Mouse (Mus musculus): ENCODE results near the gene Rgs17. TPM values are rescaled to one million over a fixed set of nuclear protein-coding genes. Genes with fewer than 3 reads are reported as not detected.
"Not testable (repeated sequence)": the region's sequence is repeated elsewhere in the genome, so short reads cannot be mapped to it uniquely, and the experiment has no call there.

The Rgs17 gene
- polyA plus RNA-seq (2012; fragmentation: generic; extraction: Trizol), result 0.71 TPM
- long read RNA-seq, experiment 1, full-length matches to known transcripts, result 3 of 7 reads
- long read RNA-seq, experiment 1, partial matches to known transcripts, result 2 of 7 reads
- long read RNA-seq, experiment 1, other reads (novel, unspliced or antisense), result 2 of 7 reads
- long read RNA-seq, experiment 2, full-length matches to known transcripts, result 2 of 2 reads
- long read RNA-seq, experiment 2, partial matches to known transcripts, result 0 of 2 reads
- long read RNA-seq, experiment 2, other reads (novel, unspliced or antisense), result 0 of 2 reads

DNA sequence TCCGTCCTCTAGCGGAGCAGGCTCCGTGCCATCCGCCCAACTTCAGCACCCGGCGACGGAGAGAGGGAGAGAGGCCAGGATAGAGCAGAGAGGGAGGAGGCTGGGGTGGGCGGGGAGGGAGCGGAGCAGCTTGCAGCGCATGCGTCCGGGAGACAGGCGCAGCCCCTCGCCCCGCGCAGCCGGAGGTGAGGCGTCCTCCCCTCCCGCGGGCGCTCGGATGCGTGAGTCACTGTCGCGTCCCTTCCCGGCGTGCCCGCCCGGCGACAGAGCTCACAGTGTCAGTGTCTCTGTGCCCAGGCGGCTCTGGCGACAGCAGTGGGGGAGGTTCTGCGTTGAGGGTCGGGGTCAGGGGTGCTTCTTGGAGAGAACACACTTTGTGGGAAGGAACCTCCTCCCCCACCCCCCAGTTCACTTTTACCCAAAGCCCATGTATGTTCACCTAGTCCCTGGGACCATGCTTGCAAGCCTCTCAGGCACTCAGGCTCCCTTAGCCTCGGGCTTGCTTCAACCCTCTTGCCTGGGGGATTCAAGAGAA lies at the start of gene Rgs17:
Rgs17 (minus strand) TSS at position 107 of the 535 bp plus-strand sequence.
- peak within 1 kb of the TSS; percentile 74 for H3ac ChIP-seq (ENCODE audit: control insufficient read depth, insufficient read length, low read depth)
- H3K36me3 ChIP-seq (ENCODE audit: control insufficient read depth, insufficient read depth), result no peaks in the 10 kb centered on the region
- H3K4me3 ChIP-seq (ENCODE audit: insufficient read depth, poor library complexity, severe bottlenecking), result peak within 1 kb of the TSS; percentile 67
- H3K79me2 ChIP-seq (ENCODE audit: control insufficient read depth, insufficient read depth), result peaks cover 12% of the 10 kb centered on the region
- TF ChIP-seq USF1 (IDR thresholded peaks at IDR 0.05; ENCODE audit: low read depth) (no peak), MAX (IDR thresholded peaks at IDR 0.05) (no peak), CTCF (IDR thresholded peaks at IDR 0.05; ENCODE audit: control insufficient read depth, insufficient read depth, insufficient read length) (no peak), CEBPB (IDR thresholded peaks at IDR 0.05; ENCODE audit: low read depth) (no peak), MYOG (IDR thresholded peaks at IDR 0.05; ENCODE audit: control insufficient read depth, extremely low read depth, insufficient read length) (no peak), FOSL1 (IDR thresholded peaks at IDR 0.05; ENCODE audit: insufficient read depth, low read length, poor library complexity, severe bottlenecking) (no peak), MYOD1 (IDR thresholded peaks at IDR 0.05; ENCODE audit: control insufficient read depth, insufficient read length, low read depth) (no peak)
- H3K79me3 ChIP-seq (ENCODE audit: low read depth), result peaks cover 3% of the 10 kb centered on the region
- H3K27me3 ChIP-seq (ENCODE audit: control insufficient read depth, insufficient read depth, insufficient read length), result peaks cover 7% of the 10 kb centered on the region

- TF ChIP-seq MAX (IDR thresholded peaks at IDR 0.05) (no peak), CEBPB (IDR thresholded peaks at IDR 0.05; ENCODE audit: low read depth) (no peak), MYOD1 (IDR thresholded peaks at IDR 0.05; ENCODE audit: control insufficient read depth, insufficient read length, low read depth) (peak; percentile 42), CTCF (IDR thresholded peaks at IDR 0.05; ENCODE audit: control insufficient read depth, insufficient read depth, insufficient read length) (no peak), FOSL1 (IDR thresholded peaks at IDR 0.05; ENCODE audit: insufficient read depth, low read length, poor library complexity, severe bottlenecking) (peak; percentile 99)
- H3K4me3 ChIP-seq (ENCODE audit: insufficient read depth, poor library complexity, severe bottlenecking), result no peak overlapping the region
- H3K79me2 ChIP-seq (ENCODE audit: control insufficient read depth, insufficient read depth), result no peaks in the 10 kb centered on the region
These were observed 45.5 kb upstream of the Rgs17 start for GRCm38 (mm10) chr10:5967655-5968054.

DNA sequence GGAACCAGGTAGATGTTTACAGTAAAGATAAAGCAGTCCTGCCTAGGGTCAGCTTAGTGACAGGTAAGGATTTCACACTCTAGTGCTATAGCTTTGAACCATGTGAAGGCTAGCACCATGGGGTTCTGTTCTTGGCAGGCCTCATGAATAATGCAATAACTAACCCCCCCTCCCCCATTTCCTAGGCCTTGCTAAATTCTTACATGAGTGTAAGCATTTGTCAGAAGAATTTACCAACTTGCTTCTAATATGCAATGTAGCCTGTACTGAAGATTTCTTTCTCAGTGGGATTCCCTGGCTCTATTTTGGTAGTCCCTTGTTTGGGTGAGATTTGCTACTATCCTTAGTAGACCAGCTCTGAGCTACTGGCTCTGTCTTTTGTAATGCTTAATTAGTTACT lies 31.6 kb upstream of the Rgs17 start:
- not testable (repeated sequence) for H3K27me3 ChIP-seq (ENCODE audit: control insufficient read depth, insufficient read depth, insufficient read length); H3ac ChIP-seq (ENCODE audit: control insufficient read depth, insufficient read length, low read depth); H3K36me3 ChIP-seq (ENCODE audit: control insufficient read depth, insufficient read depth); H3K79me3 ChIP-seq (ENCODE audit: low read depth); H3K4me3 ChIP-seq (ENCODE audit: insufficient read depth, poor library complexity, severe bottlenecking); H3K79me2 ChIP-seq (ENCODE audit: control insufficient read depth, insufficient read depth)

More at GRCm38 (mm10) chr10:5967655-5968054, 45.5 kb upstream of the Rgs17 start:
- H3ac ChIP-seq (ENCODE audit: control insufficient read depth, insufficient read length, low read depth), result no peak overlapping the region
- H3K36me3 ChIP-seq (ENCODE audit: control insufficient read depth, insufficient read depth), result no peaks in the 10 kb centered on the region
- H3K27me3 ChIP-seq (ENCODE audit: control insufficient read depth, insufficient read depth, insufficient read length), result no peaks in the 10 kb centered on the region
- no peaks in the 10 kb centered on the region for H3K79me3 ChIP-seq (ENCODE audit: low read depth)

DNA sequence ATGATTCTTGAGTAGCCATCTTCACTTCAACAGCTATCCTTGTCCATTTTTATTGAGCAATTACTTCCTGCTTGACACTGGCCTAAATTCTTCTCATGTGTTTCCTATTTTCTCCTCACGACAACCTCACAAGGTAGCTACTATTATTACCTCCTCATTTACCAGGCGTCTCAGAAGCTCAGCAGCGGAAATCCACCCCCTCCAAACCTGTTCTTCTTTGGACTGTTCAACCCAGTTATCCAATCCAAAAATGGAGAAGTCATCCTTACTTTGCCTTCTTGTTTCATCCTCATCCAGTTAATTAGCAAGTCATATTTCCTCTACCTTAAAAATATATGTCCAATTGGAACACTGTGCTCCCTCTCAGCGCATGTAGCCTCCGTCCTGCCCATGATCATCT lies 2.1 kb upstream of the Rgs17 start:
- TF ChIP-seq MYOG (IDR thresholded peaks at IDR 0.05; ENCODE audit: control insufficient read depth, extremely low read depth, insufficient read length) (no peak), CTCF (IDR thresholded peaks at IDR 0.05; ENCODE audit: control insufficient read depth, insufficient read depth, insufficient read length) (no peak), MAX (IDR thresholded peaks at IDR 0.05) (no peak), USF1 (IDR thresholded peaks at IDR 0.05; ENCODE audit: low read depth) (no peak), FOSL1 (IDR thresholded peaks at IDR 0.05; ENCODE audit: insufficient read depth, low read length, poor library complexity, severe bottlenecking) (no peak), CEBPB (IDR thresholded peaks at IDR 0.05; ENCODE audit: low read depth) (no peak), MYOD1 (IDR thresholded peaks at IDR 0.05; ENCODE audit: control insufficient read depth, insufficient read length, low read depth) (no peak)
- Histone ChIP-seq H3K36me3 (ENCODE audit: control insufficient read depth, insufficient read depth) (no peaks in the 10 kb centered on the region), H3K4me3 (ENCODE audit: insufficient read depth, poor library complexity, severe bottlenecking) (no peak overlapping the region), H3ac (ENCODE audit: control insufficient read depth, insufficient read length, low read depth) (no peak overlapping the region), H3K79me3 (ENCODE audit: low read depth) (peaks cover 3% of the 10 kb centered on the region), H3K79me2 (ENCODE audit: control insufficient read depth, insufficient read depth) (peaks cover 12% of the 10 kb centered on the region), H3K27me3 (ENCODE audit: control insufficient read depth, insufficient read depth, insufficient read length) (peaks cover 7% of the 10 kb centered on the region)

GRCm38 (mm10) chr10:5923096-5923495 lies 896 bp upstream of the Rgs17 start:
- Histone ChIP-seq H3K79me2 (ENCODE audit: control insufficient read depth, insufficient read depth) (peaks cover 12% of the 10 kb centered on the region), H3K4me3 (ENCODE audit: insufficient read depth, poor library complexity, severe bottlenecking) (no peak overlapping the region), H3K79me3 (ENCODE audit: low read depth) (peaks cover 3% of the 10 kb centered on the region), H3K27me3 (ENCODE audit: control insufficient read depth, insufficient read depth, insufficient read length) (peaks cover 7% of the 10 kb centered on the region), H3K36me3 (ENCODE audit: control insufficient read depth, insufficient read depth) (no peaks in the 10 kb centered on the region), H3ac (ENCODE audit: control insufficient read depth, insufficient read length, low read depth) (no peak overlapping the region)
- TF ChIP-seq CTCF (IDR thresholded peaks at IDR 0.05; ENCODE audit: control insufficient read depth, insufficient read depth, insufficient read length) (no peak), USF1 (IDR thresholded peaks at IDR 0.05; ENCODE audit: low read depth) (no peak), FOSL1 (IDR thresholded peaks at IDR 0.05; ENCODE audit: insufficient read depth, low read length, poor library complexity, severe bottlenecking) (no peak), MYOG (IDR thresholded peaks at IDR 0.05; ENCODE audit: control insufficient read depth, extremely low read depth, insufficient read length) (no peak), MYOD1 (IDR thresholded peaks at IDR 0.05; ENCODE audit: control insufficient read depth, insufficient read length, low read depth) (no peak), CEBPB (IDR thresholded peaks at IDR 0.05; ENCODE audit: low read depth) (no peak), MAX (IDR thresholded peaks at IDR 0.05) (no peak)

GRCm38 (mm10) chr10:5921771-5922170 lies 429 bp downstream of the Rgs17 start:
- Histone ChIP-seq H3K36me3 (ENCODE audit: control insufficient read depth, insufficient read depth) (no peaks in the 10 kb centered on the region), H3K79me2 (ENCODE audit: control insufficient read depth, insufficient read depth) (peaks cover 12% of the 10 kb centered on the region), H3K27me3 (ENCODE audit: control insufficient read depth, insufficient read depth, insufficient read length) (peaks cover 7% of the 10 kb centered on the region), H3ac (ENCODE audit: control insufficient read depth, insufficient read length, low read depth) (peak overlapping the region; percentile 74), H3K4me3 (ENCODE audit: insufficient read depth, poor library complexity, severe bottlenecking) (peak overlapping the region; percentile 67), H3K79me3 (ENCODE audit: low read depth) (peaks cover 3% of the 10 kb centered on the region)
- no peak for TF ChIP-seq MYOG (IDR thresholded peaks at IDR 0.05; ENCODE audit: control insufficient read depth, extremely low read depth, insufficient read length)
- no peak for TF ChIP-seq FOSL1 (IDR thresholded peaks at IDR 0.05; ENCODE audit: insufficient read depth, low read length, poor library complexity, severe bottlenecking)
- no peak for TF ChIP-seq CTCF (IDR thresholded peaks at IDR 0.05; ENCODE audit: control insufficient read depth, insufficient read depth, insufficient read length)
- TF ChIP-seq MAX (IDR thresholded peaks at IDR 0.05), result no peak
- no peak for TF ChIP-seq CEBPB (IDR thresholded peaks at IDR 0.05; ENCODE audit: low read depth)
- TF ChIP-seq USF1 (IDR thresholded peaks at IDR 0.05; ENCODE audit: low read depth), result no peak
- TF ChIP-seq MYOD1 (IDR thresholded peaks at IDR 0.05; ENCODE audit: control insufficient read depth, insufficient read length, low read depth), result no peak

All from C2C12 (cell line).